Mouse (Mus musculus) gastrocnemius, adult 2 months (tissue): ENCODE data around the gene Ccdc167. TPM values are rescaled to one million over a fixed set of nuclear protein-coding genes. Genes with fewer than 3 reads are reported as not detected.

Source experiments
- DNase-seq: peaks from one replicate; pipeline ENCODE4 v3.0.0; 2022
- H3K27ac ChIP-seq: fragments of 200-600 bp; 2 replicates; pipeline ENCODE4 v1.8.1; 2022; ENCODE audit warnings: mild to moderate bottlenecking
- H3K4me3 ChIP-seq: fragments of 200-600 bp; 2 replicates; pipeline ENCODE4 v1.8.1; 2022; ENCODE audit warnings: mild to moderate bottlenecking, moderate library complexity
- CTCF ChIP-seq: fragments of 200-600 bp; IDR thresholded peaks from 2 replicates; pipeline ENCODE4 v1.8.1; 2022; ENCODE audit warnings: antibody characterized with exemption, mild to moderate bottlenecking, moderate library complexity
- intact Hi-C: fragments of 180-260 bp; cut with DNase I; formaldehyde crosslinking; loops from one replicate; pipeline ENCODE4 v1.15.1; 2025
- total RNA-seq, 2 experiments: library from RNA; stranded (reverse); gene quantifications; 2 replicates each; pipeline ENCODE4 v1.2.3; 2021

The Ccdc167 gene
- total RNA-seq, 2 experiments from 2014 or later = 6.3 to 7.8 TPM

DNA sequence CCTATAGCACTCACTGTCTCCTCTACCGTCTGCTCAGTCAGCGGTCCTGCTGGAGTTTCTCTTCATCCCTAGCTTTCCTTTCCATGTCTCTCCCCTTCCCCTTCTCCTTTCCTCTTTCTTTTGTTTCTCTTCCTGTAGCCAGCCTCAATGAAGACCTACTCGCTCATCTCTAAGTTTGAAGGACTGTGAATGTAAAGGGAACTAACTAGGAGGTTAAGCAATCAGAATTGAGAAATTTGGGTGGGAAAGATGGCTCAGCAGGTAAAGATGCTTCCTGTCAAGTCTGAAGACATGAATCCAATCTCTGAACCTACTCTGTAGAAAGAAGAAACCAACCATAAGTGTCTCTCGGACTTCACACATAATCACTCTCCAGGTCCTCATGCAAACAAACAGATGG, 43.5 kb downstream of the Ccdc167 start:
- Histone ChIP-seq H3K27ac (no peak overlapping the region), H3K4me3 (no peak overlapping the region)
- no peak for DNase-seq
- no peak for TF ChIP-seq CTCF
- intact Hi-C loops = no loop called here

- Histone ChIP-seq H3K4me3 (no peak overlapping the region), H3K27ac (no peak overlapping the region)
- TF ChIP-seq CTCF = no peak
- intact Hi-C loops = no loop called here
- DNase-seq = no peak
Observed at GRCm38 (mm10) chr17:29671021-29671420, 45.8 kb downstream of the Ccdc167 start.

GRCm38 (mm10) chr17:29669936-29670335, 46.9 kb downstream of the Ccdc167 start:
- intact Hi-C loops = no loop called here
- Histone ChIP-seq H3K4me3 (no peak overlapping the region), H3K27ac (no peak overlapping the region)
- DNase-seq = no peak
- TF ChIP-seq CTCF = no peak

DNA sequence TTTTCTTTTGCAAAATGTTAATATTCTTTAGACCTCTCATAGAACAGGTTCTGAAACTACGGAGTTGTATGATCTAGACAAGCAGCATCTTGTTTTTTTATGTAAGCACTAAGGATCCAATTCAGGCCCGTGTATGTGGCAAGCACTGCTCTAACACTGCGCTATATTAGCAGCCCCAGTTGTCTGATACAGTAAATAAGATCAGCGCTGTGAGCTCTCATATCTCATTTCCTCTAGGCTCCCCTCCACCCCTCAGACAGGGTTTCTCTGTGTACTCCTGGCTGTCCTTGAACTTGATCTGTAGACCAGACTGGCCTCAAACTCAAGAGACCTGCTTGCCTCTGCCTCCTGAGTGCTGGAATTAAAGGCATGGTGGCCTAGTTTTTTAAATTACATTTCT, 47.8 kb downstream of the Ccdc167 start:
- no peak for DNase-seq
- no peak overlapping the region for H3K27ac ChIP-seq
- no peak overlapping the region for H3K4me3 ChIP-seq
- intact Hi-C loops = no loop called here
- no peak for TF ChIP-seq CTCF

GRCm38 (mm10) chr17:29668051-29668986, 48.5 kb downstream of the Ccdc167 start:
- TF ChIP-seq CTCF = no peak
- intact Hi-C loops = no loop called here
- no peak overlapping the region for H3K4me3 ChIP-seq
- DNase-seq = no peak
- H3K27ac ChIP-seq = no peak overlapping the region

- Histone ChIP-seq H3K4me3 (no peak overlapping the region), H3K27ac (no peak overlapping the region)
- no peak for DNase-seq
- TF ChIP-seq CTCF = no peak
- intact Hi-C loops = no loop called here
Observed at GRCm38 (mm10) chr17:29662145-29662544, 54.7 kb downstream of the Ccdc167 start.

DNA sequence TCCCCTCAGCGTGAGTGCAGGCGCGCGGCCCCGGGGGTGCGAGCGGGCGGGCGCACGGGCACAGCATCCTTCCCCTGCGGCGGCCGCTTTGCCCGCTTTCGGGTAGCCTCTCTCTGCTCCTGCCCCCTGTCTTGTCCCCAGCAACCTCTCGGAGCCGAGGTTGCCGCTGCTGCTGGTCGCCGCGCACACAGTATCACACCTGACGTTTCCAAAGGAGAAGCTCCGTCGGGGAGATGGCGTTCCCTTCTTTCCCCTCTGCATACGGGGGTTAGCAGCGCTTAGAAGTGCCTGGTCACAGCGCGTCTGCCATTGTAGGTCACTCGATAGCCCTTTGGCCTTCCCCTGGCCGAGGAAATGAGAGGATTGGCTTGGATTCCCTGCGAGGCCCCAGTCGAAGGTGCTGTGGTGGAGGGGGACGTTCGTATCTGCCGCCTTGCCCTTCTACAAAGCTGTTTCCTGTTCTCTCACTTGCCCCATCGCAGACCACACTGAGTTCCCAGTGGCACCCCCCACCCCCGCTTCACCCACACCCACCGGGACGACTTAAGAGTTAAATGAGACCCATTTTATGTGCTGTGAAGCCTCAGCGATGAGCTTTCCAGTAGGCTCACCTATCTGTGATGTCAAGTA, 56.0 kb downstream of the Ccdc167 start:
- intact Hi-C loops = loop anchor here (2.0 kb wide), 1 partner anchor 56 kb away; the partner anchor contains the start of gene Ccdc167
- H3K27ac ChIP-seq = peak overlapping the region; percentile 97
- DNase-seq = no peak
- TF ChIP-seq CTCF = no peak
- peak overlapping the region; percentile 93 for H3K4me3 ChIP-seq

GRCm38 (mm10) chr17:29660076-29660761, 56.6 kb downstream of the Ccdc167 start, which contains the start of gene Cmtr1:
Cmtr1 (plus strand) TSS chr17:29660595.
- intact Hi-C loops = loop anchor here (2.0 kb wide), 1 partner anchor 57 kb away; the partner anchor contains the start of gene Ccdc167
- peak; percentile 98 for DNase-seq
- TF ChIP-seq CTCF = no peak
- peak within 1 kb of the TSS; percentile 93 for H3K4me3 ChIP-seq
- H3K27ac ChIP-seq = peak within 1 kb of the TSS; percentile 97

DNA sequence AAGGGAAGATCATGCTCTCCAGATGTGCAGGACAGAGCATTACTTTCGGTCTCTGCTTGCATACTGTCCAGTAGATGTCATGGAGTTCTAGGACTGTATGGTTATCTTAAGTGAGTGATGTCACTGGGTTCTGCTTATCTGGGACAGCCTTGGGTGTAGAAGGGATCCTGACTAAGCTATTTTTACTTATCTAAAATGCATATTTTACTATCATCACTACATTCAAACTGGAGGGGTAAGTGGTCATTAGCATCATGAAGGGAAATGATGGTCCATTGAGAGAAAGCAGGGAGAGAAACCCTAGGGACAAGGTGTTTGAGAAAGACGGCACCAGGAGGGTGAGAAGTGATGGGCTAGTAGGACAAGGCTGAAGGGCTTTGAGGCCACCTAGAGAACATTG, 58.6 kb downstream of the Ccdc167 start:
- intact Hi-C loops = no loop called here
- TF ChIP-seq CTCF = no peak
- Histone ChIP-seq H3K4me3 (no peak overlapping the region), H3K27ac (no peak overlapping the region)
- no peak for DNase-seq

DNA sequence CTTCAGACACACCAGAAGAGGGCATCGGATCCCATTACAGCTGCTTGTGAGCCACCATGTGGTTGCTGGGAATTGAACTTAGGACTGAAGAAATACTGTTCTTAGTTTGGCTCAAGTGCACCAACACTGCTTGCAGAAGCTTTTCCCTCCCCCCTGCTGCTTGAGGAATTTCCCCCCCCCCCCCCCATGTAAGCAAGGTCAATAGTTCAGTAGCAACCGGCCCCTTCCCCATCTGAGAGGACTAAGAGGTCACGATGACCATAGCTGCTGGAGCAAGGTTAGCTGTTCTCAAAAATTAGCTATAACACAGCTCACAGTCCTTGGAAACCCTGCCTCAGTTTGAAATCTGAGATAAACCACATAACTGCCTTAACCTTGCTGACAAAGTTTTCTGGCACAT, 74.6 kb downstream of the Ccdc167 start:
- intact Hi-C loops = no loop called here
- no peak for TF ChIP-seq CTCF
- DNase-seq = no peak
- no peak overlapping the region for H3K4me3 ChIP-seq
- H3K27ac ChIP-seq = no peak overlapping the region

- H3K4me3 ChIP-seq = no peak overlapping the region
- no peak for TF ChIP-seq CTCF
- no peak overlapping the region for H3K27ac ChIP-seq
- intact Hi-C loops = no loop called here
- no peak for DNase-seq
Observed at GRCm38 (mm10) chr17:29640971-29641370, 75.9 kb downstream of the Ccdc167 start.

GRCm38 (mm10) chr17:29637895-29638294, 78.9 kb downstream of the Ccdc167 start:
- DNase-seq = no peak
- intact Hi-C loops = loop anchor here (10.0 kb wide), 1 partner anchor 247 kb away; no protein-coding TSS in a partner anchor
- no peak for TF ChIP-seq CTCF
- Histone ChIP-seq H3K27ac (no peak overlapping the region), H3K4me3 (no peak overlapping the region)
